Mouse (Mus musculus): ENCODE measurements around the gene Fam129c. TPM values are rescaled to one million over a fixed set of nuclear protein-coding genes. Genes with fewer than 3 reads are reported as not detected.

Fam129c gene
- polyA plus RNA-seq, 1 experiment from 2014 or later: 6.3 TPM

DNA sequence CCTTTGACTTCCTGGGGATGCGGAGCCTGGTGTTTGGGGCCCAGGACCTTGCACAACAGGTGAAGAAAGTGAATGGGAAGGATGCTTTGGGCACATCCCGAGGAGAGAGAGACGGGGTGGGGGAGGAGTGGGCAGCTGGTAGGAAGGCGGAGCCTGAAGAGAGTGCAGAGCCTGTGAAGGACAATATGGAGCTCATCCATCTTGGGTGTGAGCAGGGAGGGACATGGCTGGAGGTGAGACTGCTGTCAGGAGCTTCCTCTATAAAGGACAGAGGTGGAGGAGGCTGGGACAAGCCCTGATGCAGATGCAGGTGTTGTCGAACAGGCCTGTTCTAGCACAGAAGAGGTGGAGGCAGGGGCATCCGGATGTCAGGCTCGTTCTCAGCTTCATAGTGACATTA, 6.6 kb downstream of the Fam129c start:
- H3K27me3 ChIP-seq (ENCODE audit: control insufficient read depth, insufficient read depth, low read length): peaks cover 34% of the 10 kb centered on the region
- no peaks in the 10 kb centered on the region for H3K9me3 ChIP-seq (ENCODE audit: control insufficient read depth, low read length)
- H3K4me3 ChIP-seq (replicated peaks; ENCODE audit: low read depth, low read length): no peak overlapping the region
- 65% methylated on average over 7 of the region's 7 CpGs for WGBS
- H3K9ac ChIP-seq (replicated peaks; ENCODE audit: low read length): no peak overlapping the region
- no peak overlapping the region for H3K4me2 ChIP-seq (ENCODE audit: low read length)
- H3K4me1 ChIP-seq (ENCODE audit: control insufficient read depth, insufficient read depth, low read length): peaks cover 15% of the 10 kb centered on the region; the same call in 1 of the 2 replicates
- H3K27ac ChIP-seq (replicated peaks; ENCODE audit: low read depth, low read length): no peak overlapping the region
- DNase-seq (no peak), ATAC-seq (ENCODE audit: low FRiP score, low TSS enrichment) (no peak)
- peaks cover 8% of the 10 kb centered on the region; the same call in 1 of the 2 replicates for H3K36me3 ChIP-seq (ENCODE audit: control insufficient read depth, insufficient read depth, low read length)

DNA sequence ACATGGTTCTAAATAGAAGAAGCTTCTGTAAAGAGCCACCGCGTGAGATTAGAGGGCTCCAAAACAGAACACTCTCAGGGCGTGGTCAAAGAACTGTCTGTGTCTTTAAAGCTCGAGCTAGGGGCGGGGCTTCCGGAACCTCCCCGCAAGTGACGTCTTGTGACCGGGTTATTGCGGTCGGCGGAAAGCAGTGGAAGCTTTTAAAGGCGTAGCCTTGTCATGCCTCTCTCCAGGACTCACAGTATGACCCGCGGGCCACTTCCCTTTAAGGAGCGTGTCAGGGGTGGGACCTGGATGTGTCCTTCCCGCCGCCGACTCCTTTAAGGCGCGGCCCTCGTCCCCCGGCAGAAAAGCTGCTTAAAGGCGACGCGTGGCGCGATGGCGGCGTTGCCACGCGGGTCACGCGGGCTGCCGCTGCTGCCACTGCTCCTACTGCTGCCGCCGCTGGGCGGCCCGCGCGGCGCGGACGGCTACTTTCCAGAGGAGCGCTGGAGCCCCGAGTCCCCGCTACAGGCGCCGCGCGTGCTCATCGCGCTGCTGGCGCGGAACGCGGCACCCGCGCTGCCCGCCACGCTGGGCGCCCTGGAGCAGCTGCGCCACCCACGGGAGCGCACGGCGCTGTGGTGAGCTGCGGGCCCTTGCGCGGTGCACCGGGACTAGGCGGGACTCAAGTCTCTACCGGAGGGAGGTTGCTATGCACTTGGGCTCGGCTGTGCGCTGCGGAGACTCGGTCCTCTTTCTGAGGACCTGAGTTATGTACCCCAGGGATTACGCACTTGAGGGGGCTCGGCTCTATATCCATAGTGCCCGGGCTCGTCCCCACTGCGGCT, 13.6 kb downstream of the Fam129c start, which contains the start of gene Colgalt1:
TSS of gene Colgalt1 (plus strand) at position 177 of the 830 bp plus-strand sequence.
- H3K4me1 ChIP-seq (ENCODE audit: control insufficient read depth, insufficient read depth, low read length): peaks cover 9% of the 10 kb centered on the region
- H3K9ac ChIP-seq (replicated peaks; ENCODE audit: low read length): peak within 1 kb of the TSS; percentile 84
- peak within 1 kb of the TSS; percentile 84 for H3K4me2 ChIP-seq (ENCODE audit: low read length)
- WGBS: under 1% methylated on average over 82 of the region's 82 CpGs
- H3K9me3 ChIP-seq (ENCODE audit: control insufficient read depth, low read length): no peaks in the 10 kb centered on the region
- DNase-seq (peak; percentile 99), ATAC-seq (ENCODE audit: low FRiP score, low TSS enrichment) (peak; percentile 98)
- peaks cover 20% of the 10 kb centered on the region for H3K36me3 ChIP-seq (ENCODE audit: control insufficient read depth, insufficient read depth, low read length)
- peak within 1 kb of the TSS; percentile 90 for H3K27ac ChIP-seq (replicated peaks; ENCODE audit: low read depth, low read length)
- peak within 1 kb of the TSS; percentile 80 for H3K4me3 ChIP-seq (replicated peaks; ENCODE audit: low read depth, low read length)
- no peaks in the 10 kb centered on the region for H3K27me3 ChIP-seq (ENCODE audit: control insufficient read depth, insufficient read depth, low read length)

DNA sequence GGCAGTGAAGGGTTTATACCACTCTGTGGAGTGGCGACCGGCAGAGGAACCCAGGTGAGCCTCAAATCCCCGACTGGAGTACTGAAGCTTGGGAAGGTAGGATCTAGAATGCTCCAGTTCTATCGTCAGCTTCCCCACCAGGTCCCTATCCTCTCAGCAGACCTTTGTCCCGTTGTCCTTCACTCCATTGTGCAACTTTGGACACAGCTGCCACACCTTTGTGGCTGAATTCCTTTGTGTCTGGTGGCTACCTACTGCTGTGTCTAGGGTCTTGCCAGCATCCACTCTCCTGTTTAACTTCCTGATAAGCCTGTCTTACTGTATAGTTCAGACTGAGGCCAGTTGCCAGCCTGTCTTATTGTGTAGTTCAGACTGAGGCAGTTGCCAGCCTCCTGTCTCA, 14.7 kb downstream of the Fam129c start:
- ATAC-seq (ENCODE audit: low FRiP score, low TSS enrichment) (no peak), DNase-seq (no peak)
- 44% methylated on average over 5 of the region's 5 CpGs for WGBS
- peaks cover 9% of the 10 kb centered on the region for H3K4me1 ChIP-seq (ENCODE audit: control insufficient read depth, insufficient read depth, low read length)
- H3K27me3 ChIP-seq (ENCODE audit: control insufficient read depth, insufficient read depth, low read length): no peaks in the 10 kb centered on the region
- peak overlapping the region; percentile 84 for H3K9ac ChIP-seq (replicated peaks; ENCODE audit: low read length)
- H3K36me3 ChIP-seq (ENCODE audit: control insufficient read depth, insufficient read depth, low read length): peaks cover 30% of the 10 kb centered on the region
- H3K4me2 ChIP-seq (ENCODE audit: low read length): peak overlapping the region; percentile 84
- H3K27ac ChIP-seq (replicated peaks; ENCODE audit: low read depth, low read length): 0 out of 2 replicates have a peak overlapping the region, but pooled peaks have one; percentile 90
- peak overlapping the region; percentile 80 for H3K4me3 ChIP-seq (replicated peaks; ENCODE audit: low read depth, low read length)
- H3K9me3 ChIP-seq (ENCODE audit: control insufficient read depth, low read length): no peaks in the 10 kb centered on the region

DNA sequence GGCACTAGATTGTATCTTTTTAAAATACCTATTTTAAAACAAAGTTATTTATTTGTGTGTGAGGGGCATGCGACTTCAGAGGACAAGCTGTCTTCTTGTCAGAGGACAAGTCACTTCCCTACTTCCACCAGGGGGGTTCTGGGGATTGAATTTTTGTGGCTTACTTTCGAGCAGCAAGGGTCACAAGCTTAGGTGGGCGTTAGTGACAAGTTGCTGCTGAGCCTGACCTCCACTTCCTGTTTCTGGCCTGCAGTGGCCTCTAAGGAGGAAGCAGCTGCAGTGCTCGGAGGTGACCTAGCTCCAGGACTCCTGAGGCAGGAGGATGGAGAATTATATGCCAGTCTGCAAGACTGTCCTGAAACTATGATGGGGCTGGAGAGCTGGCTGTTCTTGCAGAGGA, 16.0 kb downstream of the Fam129c start:
- Histone ChIP-seq H3K9me3 (ENCODE audit: control insufficient read depth, low read length) (no peaks in the 10 kb centered on the region), H3K9ac (replicated peaks; ENCODE audit: low read length) (no peak overlapping the region), H3K4me2 (ENCODE audit: low read length) (no peak overlapping the region), H3K27ac (replicated peaks; ENCODE audit: low read depth, low read length) (no peak overlapping the region), H3K27me3 (ENCODE audit: control insufficient read depth, insufficient read depth, low read length) (no peaks in the 10 kb centered on the region), H3K36me3 (ENCODE audit: control insufficient read depth, insufficient read depth, low read length) (peaks cover 43% of the 10 kb centered on the region), H3K4me3 (replicated peaks; ENCODE audit: low read depth, low read length) (no peak overlapping the region), H3K4me1 (ENCODE audit: control insufficient read depth, insufficient read depth, low read length) (peaks cover 9% of the 10 kb centered on the region)
- ATAC-seq (ENCODE audit: low FRiP score, low TSS enrichment) (no peak), DNase-seq (no peak)
- WGBS: 69% methylated on average over 4 of the region's 4 CpGs

DNA sequence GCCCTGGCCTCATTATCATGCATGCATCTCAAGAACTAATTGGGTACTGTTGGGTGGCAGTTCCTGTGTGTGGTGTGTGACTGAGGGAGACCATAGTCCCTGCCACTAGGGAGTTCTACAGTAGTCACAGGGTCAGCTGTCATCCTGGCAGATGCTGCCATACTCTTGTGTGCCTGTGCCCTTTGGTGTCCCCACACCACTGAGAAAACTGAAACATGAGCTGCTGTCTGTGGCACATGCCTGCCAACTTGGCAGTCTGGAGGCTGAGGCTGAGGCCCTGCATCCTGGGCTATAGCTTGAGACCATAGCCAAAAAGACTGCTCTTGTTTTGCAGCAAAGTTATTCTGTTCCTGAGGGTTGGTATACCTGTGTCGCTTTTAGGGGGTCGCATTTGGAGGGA, 22.3 kb downstream of the Fam129c start:
- Histone ChIP-seq H3K27me3 (ENCODE audit: control insufficient read depth, insufficient read depth, low read length) (no peaks in the 10 kb centered on the region), H3K9ac (replicated peaks; ENCODE audit: low read length) (no peak overlapping the region), H3K4me3 (replicated peaks; ENCODE audit: low read depth, low read length) (no peak overlapping the region), H3K4me1 (ENCODE audit: control insufficient read depth, insufficient read depth, low read length) (no peaks in the 10 kb centered on the region), H3K9me3 (ENCODE audit: control insufficient read depth, low read length) (no peaks in the 10 kb centered on the region), H3K4me2 (ENCODE audit: low read length) (no peak overlapping the region), H3K36me3 (ENCODE audit: control insufficient read depth, insufficient read depth, low read length) (peaks cover 87% of the 10 kb centered on the region), H3K27ac (replicated peaks; ENCODE audit: low read depth, low read length) (no peak overlapping the region)
- ATAC-seq (ENCODE audit: low FRiP score, low TSS enrichment) (no peak), DNase-seq (no peak)
- WGBS: 95% methylated on average over 2 of the region's 2 CpGs

DNA sequence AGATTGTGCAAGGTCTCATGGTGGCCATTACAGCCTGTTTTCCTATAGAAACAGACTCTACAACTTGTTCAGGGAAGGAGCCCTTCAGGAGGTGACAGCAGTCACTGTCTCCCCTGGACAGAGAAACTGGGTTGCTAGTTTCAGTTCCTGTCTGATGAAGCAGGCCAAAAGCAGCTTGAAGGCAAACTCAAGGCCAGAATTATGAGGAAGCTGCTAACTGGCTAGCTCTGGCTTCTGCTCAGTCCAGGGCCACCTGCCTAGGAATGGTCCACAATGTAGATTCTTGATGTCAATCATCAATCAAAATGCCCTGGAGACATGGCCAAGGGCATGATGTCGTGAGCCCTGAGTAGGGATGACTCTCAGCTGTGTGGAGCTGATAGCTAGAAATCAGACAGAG, 27.6 kb downstream of the Fam129c start:
- H3K27me3 ChIP-seq (ENCODE audit: control insufficient read depth, insufficient read depth, low read length): peaks cover under 1% of the 10 kb centered on the region; the same call in 1 of the 2 replicates
- 79% methylated on average over 1 of the region's 1 CpGs for WGBS
- H3K4me3 ChIP-seq (replicated peaks; ENCODE audit: low read depth, low read length): no peak overlapping the region
- H3K9ac ChIP-seq (replicated peaks; ENCODE audit: low read length): no peak overlapping the region
- H3K27ac ChIP-seq (replicated peaks; ENCODE audit: low read depth, low read length): no peak overlapping the region
- no peak for DNase-seq
- no peak overlapping the region for H3K4me2 ChIP-seq (ENCODE audit: low read length)
- H3K9me3 ChIP-seq (ENCODE audit: control insufficient read depth, low read length): no peaks in the 10 kb centered on the region
- peaks cover 12% of the 10 kb centered on the region for H3K4me1 ChIP-seq (ENCODE audit: control insufficient read depth, insufficient read depth, low read length)
- H3K36me3 ChIP-seq (ENCODE audit: control insufficient read depth, insufficient read depth, low read length): peaks cover 50% of the 10 kb centered on the region
- no peak for ATAC-seq (ENCODE audit: low FRiP score, low TSS enrichment)

DNA sequence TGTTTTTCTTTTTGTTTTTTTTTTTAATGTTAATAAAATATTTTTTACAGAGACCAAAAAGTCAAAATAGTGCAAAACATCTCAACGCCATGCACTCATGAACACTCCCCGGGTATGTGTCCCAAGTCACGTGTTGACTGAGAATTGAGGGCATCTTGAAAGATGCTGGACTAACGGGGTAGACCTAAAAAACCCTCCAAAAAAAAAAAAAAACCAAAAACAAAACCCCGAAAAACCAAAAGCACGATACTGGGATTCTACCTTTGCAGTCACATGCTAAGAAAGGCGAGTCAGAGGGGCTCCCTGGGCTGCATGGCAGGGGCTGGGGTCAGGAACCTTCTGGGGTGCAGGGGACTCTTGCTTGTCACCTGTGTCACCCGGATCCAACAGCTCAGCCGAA, 29.3 kb downstream of the Fam129c start:
- Histone ChIP-seq H3K4me1 (ENCODE audit: control insufficient read depth, insufficient read depth, low read length) (peaks cover 12% of the 10 kb centered on the region), H3K9me3 (ENCODE audit: control insufficient read depth, low read length) (no peaks in the 10 kb centered on the region), H3K4me3 (replicated peaks; ENCODE audit: low read depth, low read length) (no peak overlapping the region), H3K4me2 (ENCODE audit: low read length) (no peak overlapping the region), H3K9ac (replicated peaks; ENCODE audit: low read length) (no peak overlapping the region), H3K36me3 (ENCODE audit: control insufficient read depth, insufficient read depth, low read length) (peaks cover 39% of the 10 kb centered on the region), H3K27ac (replicated peaks; ENCODE audit: low read depth, low read length) (no peak overlapping the region), H3K27me3 (ENCODE audit: control insufficient read depth, insufficient read depth, low read length) (peaks cover 10% of the 10 kb centered on the region)
- DNase-seq (no peak), ATAC-seq (ENCODE audit: low FRiP score, low TSS enrichment) (no peak)
- 87% methylated on average over 9 of the region's 9 CpGs for WGBS

DNA sequence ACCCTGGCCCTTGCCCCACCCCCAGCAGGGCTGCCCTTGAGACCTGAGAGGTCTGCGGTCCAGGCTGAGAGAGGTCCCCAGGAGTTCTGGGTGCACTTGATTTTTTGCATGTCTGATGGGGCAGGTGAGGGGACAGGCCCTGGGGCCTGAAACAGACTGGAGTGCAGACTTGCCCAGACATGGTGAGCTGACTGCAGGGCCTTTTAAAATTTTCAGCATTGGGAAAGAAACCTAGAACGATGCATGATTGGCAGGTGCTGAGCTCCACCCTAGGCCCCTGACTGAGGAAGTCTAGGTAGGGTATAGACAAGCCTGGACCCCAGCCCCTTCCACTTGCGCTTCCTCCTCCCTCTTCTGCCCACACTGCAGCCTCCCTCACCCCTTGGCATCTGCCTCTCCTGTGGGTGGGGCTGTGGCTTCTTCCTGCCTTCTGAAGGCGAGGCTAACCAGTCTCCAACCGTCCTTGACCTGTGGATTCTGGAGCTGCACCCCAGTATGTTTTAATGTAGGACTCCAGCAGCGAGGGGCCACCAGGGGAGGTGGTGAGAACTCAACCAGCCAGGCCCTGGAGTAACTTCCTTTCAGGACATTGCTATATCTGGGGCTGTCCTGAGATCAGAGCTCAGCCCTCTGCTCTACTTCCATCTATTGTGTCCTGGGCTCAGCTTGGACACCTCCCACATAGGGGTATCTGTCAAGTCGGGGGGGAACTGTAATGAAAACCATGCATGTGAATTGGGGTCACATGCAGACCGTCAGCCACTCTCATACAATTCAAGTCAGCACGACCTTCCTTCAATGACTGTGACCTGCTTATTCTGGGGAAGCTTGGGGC, 30.0 kb downstream of the Fam129c start:
- H3K4me2 ChIP-seq (ENCODE audit: low read length): no peak overlapping the region
- no peak overlapping the region for H3K27ac ChIP-seq (replicated peaks; ENCODE audit: low read depth, low read length)
- no peak for ATAC-seq (ENCODE audit: low FRiP score, low TSS enrichment)
- H3K4me1 ChIP-seq (ENCODE audit: control insufficient read depth, insufficient read depth, low read length): peaks cover 12% of the 10 kb centered on the region
- H3K9ac ChIP-seq (replicated peaks; ENCODE audit: low read length): no peak overlapping the region
- H3K4me3 ChIP-seq (replicated peaks; ENCODE audit: low read depth, low read length): no peak overlapping the region
- H3K36me3 ChIP-seq (ENCODE audit: control insufficient read depth, insufficient read depth, low read length): peaks cover 32% of the 10 kb centered on the region
- no peaks in the 10 kb centered on the region for H3K9me3 ChIP-seq (ENCODE audit: control insufficient read depth, low read length)
- no peak for DNase-seq
- 53% methylated on average over 9 of the region's 9 CpGs for WGBS
- peaks cover 10% of the 10 kb centered on the region for H3K27me3 ChIP-seq (ENCODE audit: control insufficient read depth, insufficient read depth, low read length)
